Mouse (Mus musculus): ENCODE measurements around the gene Ccdc51.

GRCm38 (mm10) chr9:109104083-109104482 is 21.8 kb downstream of the Ccdc51 start:
- TF ChIP-seq CTCF (IDR thresholded peaks at IDR 0.05; ENCODE audit: borderline replicate concordance, insufficient read depth, low read depth, low read length) (no peak), POLR2A (IDR thresholded peaks at IDR 0.05; ENCODE audit: borderline replicate concordance, insufficient read depth, low read length) (no peak)
